In genomic region chr14:8062076-8062475, GRCm38 (mm10) we compare ENCODE assay signal across 12 mouse cellular contexts. TPM values are rescaled to one million over a fixed set of nuclear protein-coding genes. Genes with fewer than 3 reads are reported as not detected.
DNase-seq lines count a peak whose midpoint lies in the region; ATAC-seq lines count a peak whose summit lies in the region.
"Had no signal": no experiment of that assay in that cellular context is flagged by ENCODE, and none has a peak within 500 bp of the region (broad histone marks: within the 10 kb centered on the region; RNA-seq: fewer than 3 reads in every experiment).

No protein-coding gene starts in this region.

- H3K4me2 ChIP-seq in forebrain, embryonic 12.5 days = no peak overlapping the region
- no peak overlapping the region for H3K4me2 ChIP-seq in liver, embryonic 11.5 days

- no peaks in the 10 kb centered on the region for H3K36me3 ChIP-seq in forebrain, embryonic 10.5 days (replicated peaks)
- no peaks in the 10 kb centered on the region for H3K36me3 ChIP-seq in forebrain, embryonic 12.5 days (replicated peaks)
- H3K36me3 ChIP-seq in liver, embryonic 11.5 days (ENCODE audit: control insufficient read depth, insufficient read depth, low read length) = no peaks in the 10 kb centered on the region

- H3K4me1 ChIP-seq in forebrain, embryonic 10.5 days = peaks cover 21% of the 10 kb centered on the region
- H3K4me1 ChIP-seq in forebrain, embryonic 12.5 days = peaks cover 14% of the 10 kb centered on the region
- H3K4me1 ChIP-seq in liver, embryonic 11.5 days (replicated peaks; ENCODE audit: control insufficient read depth, insufficient read depth, low read length) = peaks cover 24% of the 10 kb centered on the region

- peak overlapping the region; percentile 72 for H3K27ac ChIP-seq in forebrain, embryonic 10.5 days
- H3K27ac ChIP-seq in forebrain, embryonic 12.5 days = no peak overlapping the region
- no peak overlapping the region for H3K27ac ChIP-seq in liver, embryonic 11.5 days (ENCODE audit: low read depth, low read length)

- no peak for ATAC-seq in forebrain, embryonic 12.5 days (ENCODE audit: low FRiP score)
- ATAC-seq in liver, embryonic 11.5 days (replicated peaks; ENCODE audit: low FRiP score) = peak; percentile 61
- no peak for ATAC-seq in megakaryocyte-erythroid progenitor cell, adult 5-6 weeks (replicated peaks; ENCODE audit: low FRiP score, low TSS enrichment, poor library complexity, severe bottlenecking)
- ATAC-seq: inflammation-experienced regulatory T-cells, adult 6 months had no signal

- no peak for DNase-seq in forebrain, embryonic 10.5 days (ENCODE audit: extremely low spot score, low spot score)
- DNase-seq in testis, postnatal 10 days (ENCODE audit: low spot score) = peak; percentile 41
- DNase-seq in testis, postnatal 14 days (ENCODE audit: low spot score) = no peak
- no peak for DNase-seq in liver, embryonic 11.5 days (ENCODE audit: low spot score)
- DNase-seq in Muller cell, postnatal 12 days (ENCODE audit: inconsistent ontology term) = no peak
- DNase-seq in layer of hippocampus, adult 8-10 months (ENCODE audit: low spot score in 2 of 2) = no peak
- DNase-seq: adrenal gland, adult 8-10 months; lung, adult 2 months had no signal

- WGBS in forebrain, embryonic 10.5 days = 42% methylated on average over 3 of the region's 3 CpGs
- WGBS in forebrain, embryonic 12.5 days = 37% methylated on average over 3 of the region's 3 CpGs
- WGBS in liver, embryonic 11.5 days = 24% methylated on average over 3 of the region's 3 CpGs

- H3K9me3 ChIP-seq in forebrain, embryonic 10.5 days = no peaks in the 10 kb centered on the region
- no peaks in the 10 kb centered on the region for H3K9me3 ChIP-seq in forebrain, embryonic 12.5 days
- no peaks in the 10 kb centered on the region for H3K9me3 ChIP-seq in liver, embryonic 11.5 days (ENCODE audit: control insufficient read depth, low read length)

- no peak overlapping the region for H3K4me3 ChIP-seq in forebrain, embryonic 10.5 days
- no peak overlapping the region for H3K4me3 ChIP-seq in forebrain, embryonic 12.5 days (replicated peaks)
- H3K4me3 ChIP-seq in liver, embryonic 11.5 days (ENCODE audit: low read depth, low read length) = no peak overlapping the region
- H3K4me3 ChIP-seq: erythroblast, embryonic 14.5 days had no signal

- no peak overlapping the region for H3K9ac ChIP-seq in forebrain, embryonic 12.5 days
- no peak overlapping the region for H3K9ac ChIP-seq in liver, embryonic 11.5 days (ENCODE audit: low read depth, low read length)

- H3K27me3 ChIP-seq in forebrain, embryonic 10.5 days (ENCODE audit: poor library complexity, severe bottlenecking) = no peaks in the 10 kb centered on the region
- H3K27me3 ChIP-seq in forebrain, embryonic 12.5 days = no peaks in the 10 kb centered on the region
- no peaks in the 10 kb centered on the region for H3K27me3 ChIP-seq in liver, embryonic 11.5 days (replicated peaks; ENCODE audit: control insufficient read depth, insufficient read depth, low read length)

RNA-seq across cellular contexts. Expression of gene Rpp14, which starts 18.1 kb away (rescaled TPM):
- 61.0 and 61.5 TPM in 2 replicates for polyA plus RNA-seq in forebrain, embryonic 10.5 days (2016; fragmentation: Nextera tagmentation; extraction: Ambion mirVana)
- polyA plus RNA-seq in forebrain, embryonic 12.5 days (2016; fragmentation: Nextera tagmentation; extraction: Ambion mirVana) = 53.3 and 53.6 TPM in 2 replicates
- polyA plus RNA-seq in liver, embryonic 11.5 days (2014; fragmentation: Nextera tagmentation; extraction: Ambion mirVana) = 74.7 and 77.4 TPM in 2 replicates
- 33.0 and 33.6 TPM in 2 replicates for total RNA-seq in megakaryocyte-erythroid progenitor cell, adult 5-6 weeks (2014; fragmentation: Nextera tagmentation)
- total RNA-seq in megakaryocyte-erythroid progenitor cell, adult 5-6 weeks (2017) = 76.5 and 88.3 TPM in 2 replicates
- 10 to 100 TPM; 24.4 to 31.5 (median 29.1) TPM for total RNA-seq in layer of hippocampus, adult 8-10 months (2022)

RNA-seq across cellular contexts. Expression of gene Pxk, which starts 35.9 kb away (rescaled TPM):
- 15.5 and 17.0 TPM in 2 replicates for polyA plus RNA-seq in forebrain, embryonic 10.5 days (2016; fragmentation: Nextera tagmentation; extraction: Ambion mirVana)
- 30.3 and 34.5 TPM in 2 replicates for polyA plus RNA-seq in forebrain, embryonic 12.5 days (2016; fragmentation: Nextera tagmentation; extraction: Ambion mirVana)
- polyA plus RNA-seq in liver, embryonic 11.5 days (2014; fragmentation: Nextera tagmentation; extraction: Ambion mirVana) = 18.5 and 19.1 TPM in 2 replicates
- 6.7 and 13.2 TPM in 2 replicates for total RNA-seq in megakaryocyte-erythroid progenitor cell, adult 5-6 weeks (2014; fragmentation: Nextera tagmentation)
- total RNA-seq in megakaryocyte-erythroid progenitor cell, adult 5-6 weeks (2017) = 4.1 and 4.8 TPM in 2 replicates
- total RNA-seq in layer of hippocampus, adult 8-10 months (2022) = 10 to 100 TPM; 27.9 to 36.9 (median 30.0) TPM

RNA-seq across cellular contexts. Expression of gene Abhd6, which starts 59.4 kb away (rescaled TPM):
- polyA plus RNA-seq in forebrain, embryonic 10.5 days (2016; fragmentation: Nextera tagmentation; extraction: Ambion mirVana) = 18.6 and 20.2 TPM in 2 replicates
- 18.8 and 21.4 TPM in 2 replicates for polyA plus RNA-seq in forebrain, embryonic 12.5 days (2016; fragmentation: Nextera tagmentation; extraction: Ambion mirVana)
- 11.9 and 15.0 TPM in 2 replicates for polyA plus RNA-seq in liver, embryonic 11.5 days (2014; fragmentation: Nextera tagmentation; extraction: Ambion mirVana)
- 0.24 and 0.42 TPM in 2 replicates for total RNA-seq in megakaryocyte-erythroid progenitor cell, adult 5-6 weeks (2014; fragmentation: Nextera tagmentation)
- total RNA-seq in megakaryocyte-erythroid progenitor cell, adult 5-6 weeks (2017) = 0.99 TPM in 1 of 2 replicates, not detected in the other
- 10 to 100 TPM; 59.0 to 78.0 (median 67.0) TPM for total RNA-seq in layer of hippocampus, adult 8-10 months (2022)
- polyA plus RNA-seq: erythroblast, embryonic 14.5 days had no signal
